Mouse (Mus musculus): ENCODE data around the gene Gm5868.

- TF ChIP-seq CTCF (IDR thresholded peaks at IDR 0.05; ENCODE audit: low read depth) (no peak), EP300 (IDR thresholded peaks at IDR 0.05; ENCODE audit: low read depth) (peak; percentile 50; the same call in 1 of the 2 replicates)
These were observed 27.8 kb downstream of the Gm5868 start, which contains the start of gene Nfxl1 for GRCm38 (mm10) chr5:72559544-72560049.

Measured in liver, postnatal 0 days (tissue).